Mouse (Mus musculus) limb, embryonic 10.5 days (tissue): ENCODE measurements around the gene Ptpn13. TPM values are rescaled to one million over a fixed set of nuclear protein-coding genes. Genes with fewer than 3 reads are reported as not detected.

Experiments used
- DNase-seq: peaks from one replicate; pipeline ENCODE4 v3.0.0-alpha.2; 2017; ENCODE audit warnings: low spot score
- H3K27ac ChIP-seq: fragments of 300-500 bp; sonication (generic); 2 replicates; pipeline ENCODE4 v1.5.1; 2016; ENCODE audit warnings: mild to moderate bottlenecking
- H3K27me3 ChIP-seq: fragments of 300-500 bp; sonication (generic); 2 replicates; pipeline ENCODE4 v1.6.1; 2016; ENCODE audit warnings: low read depth, mild to moderate bottlenecking; ENCODE audit not compliant: poor library complexity, severe bottlenecking
- H3K36me3 ChIP-seq: fragments of 300-500 bp; sonication (generic); 2 replicates; pipeline ENCODE4 v1.6.1; 2016; ENCODE audit warnings: mild to moderate bottlenecking, moderate library complexity
- H3K4me1 ChIP-seq: fragments of 300-500 bp; sonication (generic); 2 replicates; pipeline ENCODE4 v1.6.1; 2016
- H3K4me3 ChIP-seq: fragments of 300-500 bp; sonication (generic); 2 replicates; pipeline ENCODE4 v1.5.1; 2016; ENCODE audit warnings: mild to moderate bottlenecking, moderate library complexity
- H3K9me3 ChIP-seq: fragments of 300-500 bp; sonication (generic); replicated peaks from 2 replicates; pipeline ENCODE4 v1.6.1; 2016; ENCODE audit warnings: mild to moderate bottlenecking
- WGBS: fragments of 180-500 bp; shearing (Covaris S2); methylation state at CpG from one replicate; pipeline ENCODE4 v1.1.7; 2016; 5-methylcytosine and 5-hydroxymethylcytosine counted together
- polyA plus RNA-seq: library from polyadenylated mRNA; unstranded; fragments of >200 nt; fragmentation: Nextera tagmentation; extraction: Ambion mirVana; gene quantifications from 2 replicates; pipeline ENCODE4 v1.2.1, GENCODE M21; 2016

Gene Ptpn13
- 10.4 and 11.1 TPM in 2 replicates for polyA plus RNA-seq

GRCm38 (mm10) chr5:103424678-103425319 is at the start of gene Ptpn13:
TSS of gene Ptpn13 (plus strand) at chr5:103425192.
- peak; percentile 93 for DNase-seq
- H3K27me3 ChIP-seq: peaks cover 22% of the 10 kb centered on the region
- WGBS: under 1% methylated on average over 53 of the region's 55 CpGs
- H3K9me3 ChIP-seq: no peaks in the 10 kb centered on the region
- H3K36me3 ChIP-seq: no peaks in the 10 kb centered on the region
- peak within 1 kb of the TSS; percentile 93 for H3K27ac ChIP-seq
- peak within 1 kb of the TSS; percentile 93 for H3K4me3 ChIP-seq
- peaks cover 53% of the 10 kb centered on the region for H3K4me1 ChIP-seq

- no peak overlapping the region for H3K27ac ChIP-seq
- H3K27me3 ChIP-seq: peaks cover 11% of the 10 kb centered on the region; the same call in 1 of the 2 replicates
- whole genome bisulfite sequencing: 91% methylated on average over 9 of the region's 9 CpGs
- H3K4me1 ChIP-seq: no peaks in the 10 kb centered on the region; the same call in 1 of the 2 replicates
- no peaks in the 10 kb centered on the region for H3K9me3 ChIP-seq
- no peaks in the 10 kb centered on the region for H3K36me3 ChIP-seq
- DNase-seq: no peak
- H3K4me3 ChIP-seq: no peak overlapping the region
These were observed 49.8 kb upstream of the Ptpn13 start for GRCm38 (mm10) chr5:103375226-103375625.

GRCm38 (mm10) chr5:103376354-103377295 is 48.4 kb upstream of the Ptpn13 start:
- no peak for DNase-seq
- no peak overlapping the region for H3K27ac ChIP-seq
- peaks cover 11% of the 10 kb centered on the region; the same call in 1 of the 2 replicates for H3K27me3 ChIP-seq
- 70% methylated on average over 17 of the region's 17 CpGs for WGBS
- H3K4me1 ChIP-seq: no peaks in the 10 kb centered on the region; the same call in 1 of the 2 replicates
- H3K36me3 ChIP-seq: no peaks in the 10 kb centered on the region
- H3K4me3 ChIP-seq: no peak overlapping the region
- no peaks in the 10 kb centered on the region for H3K9me3 ChIP-seq

- H3K27ac ChIP-seq: no peak overlapping the region
- 66% methylated on average over 12 of the region's 12 CpGs for WGBS
These were observed 47.4 kb upstream of the Ptpn13 start for GRCm38 (mm10) chr5:103377493-103378130.

GRCm38 (mm10) chr5:103380785-103381527 is 44.0 kb upstream of the Ptpn13 start:
- Histone ChIP-seq H3K36me3 (no peaks in the 10 kb centered on the region), H3K9me3 (no peaks in the 10 kb centered on the region), H3K27ac (no peak overlapping the region), H3K27me3 (peaks cover 5% of the 10 kb centered on the region; the same call in 1 of the 2 replicates), H3K4me1 (no peaks in the 10 kb centered on the region; the same call in 1 of the 2 replicates), H3K4me3 (no peak overlapping the region)
- 69% methylated on average over 11 of the region's 11 CpGs for WGBS
- no peak for DNase-seq

More at GRCm38 (mm10) chr5:103377493-103378130, 47.4 kb upstream of the Ptpn13 start:
- Histone ChIP-seq H3K4me3 (no peak overlapping the region), H3K4me1 (no peaks in the 10 kb centered on the region; the same call in 1 of the 2 replicates), H3K36me3 (no peaks in the 10 kb centered on the region), H3K9me3 (no peaks in the 10 kb centered on the region), H3K27me3 (peaks cover 11% of the 10 kb centered on the region; the same call in 1 of the 2 replicates)
- no peak for DNase-seq

- Histone ChIP-seq H3K4me1 (peaks cover 4% of the 10 kb centered on the region; the same call in 1 of the 2 replicates), H3K27me3 (no peaks in the 10 kb centered on the region), H3K27ac (no peak overlapping the region), H3K4me3 (no peak overlapping the region), H3K36me3 (no peaks in the 10 kb centered on the region), H3K9me3 (no peaks in the 10 kb centered on the region)
- DNase-seq: no peak
- 91% methylated on average over 4 of the region's 4 CpGs for WGBS
These were observed 42.0 kb upstream of the Ptpn13 start for GRCm38 (mm10) chr5:103382951-103383350.

- no peak for DNase-seq
- H3K27ac ChIP-seq: no peak overlapping the region
- no peaks in the 10 kb centered on the region for H3K36me3 ChIP-seq
- H3K4me1 ChIP-seq: peaks cover 5% of the 10 kb centered on the region; the same call in 1 of the 2 replicates
- no peak overlapping the region for H3K4me3 ChIP-seq
- no peaks in the 10 kb centered on the region for H3K27me3 ChIP-seq
- 89% methylated on average over 7 of the region's 7 CpGs for WGBS
- H3K9me3 ChIP-seq: no peaks in the 10 kb centered on the region
These were observed 41.0 kb upstream of the Ptpn13 start for GRCm38 (mm10) chr5:103384021-103384420.

GRCm38 (mm10) chr5:103387540-103388026 is 37.4 kb upstream of the Ptpn13 start:
- no peak for DNase-seq
- H3K27ac ChIP-seq: 0 out of 2 replicates have a peak overlapping the region, but pooled peaks have one; percentile 4
- H3K4me3 ChIP-seq: no peak overlapping the region
- H3K9me3 ChIP-seq: no peaks in the 10 kb centered on the region
- H3K4me1 ChIP-seq: peaks cover 5% of the 10 kb centered on the region
- H3K36me3 ChIP-seq: no peaks in the 10 kb centered on the region
- WGBS: 67% methylated on average over 8 of the region's 8 CpGs
- no peaks in the 10 kb centered on the region for H3K27me3 ChIP-seq

- H3K4me1 ChIP-seq: peaks cover 18% of the 10 kb centered on the region
- no peak for DNase-seq
- 87% methylated on average over 5 of the region's 5 CpGs for WGBS
These were observed 35.6 kb upstream of the Ptpn13 start for GRCm38 (mm10) chr5:103389415-103389814.

GRCm38 (mm10) chr5:103393220-103393619 is 31.8 kb upstream of the Ptpn13 start:
- H3K9me3 ChIP-seq: no peaks in the 10 kb centered on the region
- 22% methylated on average over 4 of the region's 4 CpGs for WGBS
- no peak for DNase-seq
- H3K27me3 ChIP-seq: no peaks in the 10 kb centered on the region
- H3K27ac ChIP-seq: no peak overlapping the region
- peaks cover 13% of the 10 kb centered on the region for H3K4me1 ChIP-seq
- no peak overlapping the region for H3K4me3 ChIP-seq
- no peaks in the 10 kb centered on the region for H3K36me3 ChIP-seq

More at GRCm38 (mm10) chr5:103389415-103389814, 35.6 kb upstream of the Ptpn13 start:
- H3K36me3 ChIP-seq: no peaks in the 10 kb centered on the region
- H3K27ac ChIP-seq: no peak overlapping the region
- H3K27me3 ChIP-seq: no peaks in the 10 kb centered on the region
- H3K4me3 ChIP-seq: no peak overlapping the region
- no peaks in the 10 kb centered on the region for H3K9me3 ChIP-seq

- H3K27me3 ChIP-seq: no peaks in the 10 kb centered on the region
- no peak overlapping the region for H3K4me3 ChIP-seq
- no peak overlapping the region for H3K27ac ChIP-seq
- DNase-seq: no peak
- no peaks in the 10 kb centered on the region for H3K9me3 ChIP-seq
- H3K4me1 ChIP-seq: peaks cover 13% of the 10 kb centered on the region
- H3K36me3 ChIP-seq: no peaks in the 10 kb centered on the region
- 65% methylated on average over 16 of the region's 16 CpGs for WGBS
These were observed 31.2 kb upstream of the Ptpn13 start for GRCm38 (mm10) chr5:103393752-103394151.

- Histone ChIP-seq H3K27me3 (no peaks in the 10 kb centered on the region), H3K27ac (no peak overlapping the region), H3K36me3 (no peaks in the 10 kb centered on the region), H3K4me3 (no peak overlapping the region), H3K4me1 (peaks cover 13% of the 10 kb centered on the region), H3K9me3 (no peaks in the 10 kb centered on the region)
- DNase-seq: no peak
- WGBS: 93% methylated on average over 5 of the region's 5 CpGs
These were observed 29.3 kb upstream of the Ptpn13 start for GRCm38 (mm10) chr5:103395683-103396082.
